Mouse (Mus musculus) WW6 (cell line): ENCODE data around the gene Hcrtr1.

ENCODE experiments used
- DNase-seq: peaks from one replicate; pipeline ENCODE4 v3.0.0-alpha.2; 2013; ENCODE audit warnings: low read depth, low spot score

Hcrtr1 gene

GRCm38 (mm10) chr4:130167814-130168213, 28.7 kb upstream of the Hcrtr1 start:
- DNase-seq: no peak

- DNase-seq: no peak
Measured at GRCm38 (mm10) chr4:130167321-130167720, 28.2 kb upstream of the Hcrtr1 start.

GRCm38 (mm10) chr4:130166592-130166991, 27.4 kb upstream of the Hcrtr1 start:
- no peak for DNase-seq

- DNase-seq: no peak
Measured at GRCm38 (mm10) chr4:130166061-130166460, 26.9 kb upstream of the Hcrtr1 start.

- DNase-seq: no peak
Measured at GRCm38 (mm10) chr4:130164121-130164520, 25.0 kb upstream of the Hcrtr1 start.

- DNase-seq: no peak
Measured at GRCm38 (mm10) chr4:130163391-130163861, 24.3 kb upstream of the Hcrtr1 start.

GRCm38 (mm10) chr4:130161349-130161748, 22.2 kb upstream of the Hcrtr1 start:
- DNase-seq: no peak

- DNase-seq: no peak
Measured at GRCm38 (mm10) chr4:130156812-130157371, 17.7 kb upstream of the Hcrtr1 start.

GRCm38 (mm10) chr4:130154250-130154649, 15.1 kb upstream of the Hcrtr1 start:
- DNase-seq: no peak

- DNase-seq: no peak
Measured at GRCm38 (mm10) chr4:130148405-130148804, 9.2 kb upstream of the Hcrtr1 start.

- no peak for DNase-seq
Measured at GRCm38 (mm10) chr4:130141786-130142185, 2.6 kb upstream of the Hcrtr1 start.

GRCm38 (mm10) chr4:130140992-130141402, 1.8 kb upstream of the Hcrtr1 start:
- no peak for DNase-seq

GRCm38 (mm10) chr4:130138441-130139213, 532 bp downstream of the Hcrtr1 start:
- DNase-seq: peak; percentile 66

GRCm38 (mm10) chr4:130133399-130133798, 5.8 kb downstream of the Hcrtr1 start:
- no peak for DNase-seq

GRCm38 (mm10) chr4:130131448-130132105, 7.6 kb downstream of the Hcrtr1 start:
- DNase-seq: no peak

GRCm38 (mm10) chr4:130130641-130131350, 8.4 kb downstream of the Hcrtr1 start:
- DNase-seq: no peak

- DNase-seq: no peak
Measured at GRCm38 (mm10) chr4:130130082-130130481, 9.1 kb downstream of the Hcrtr1 start.

GRCm38 (mm10) chr4:130128907-130129306, 10.3 kb downstream of the Hcrtr1 start:
- DNase-seq: no peak

- no peak for DNase-seq
Measured at GRCm38 (mm10) chr4:130125935-130126334, 13.2 kb downstream of the Hcrtr1 start.

GRCm38 (mm10) chr4:130125164-130125563, 14.0 kb downstream of the Hcrtr1 start:
- DNase-seq: no peak

GRCm38 (mm10) chr4:130124110-130124509, 15.0 kb downstream of the Hcrtr1 start:
- no peak for DNase-seq

GRCm38 (mm10) chr4:130123020-130123419, 16.1 kb downstream of the Hcrtr1 start:
- no peak for DNase-seq
